Mouse (Mus musculus) myocyte (in vitro differentiated cells): Measurements from ENCODE around the gene 3110082I17Rik. TPM values are rescaled to one million over a fixed set of nuclear protein-coding genes. Genes with fewer than 3 reads are reported as not detected.

ENCODE experiments used
- H3K27me3 ChIP-seq: one replicate; pipeline ENCODE4 v1.6.1; 2011; ENCODE audit not compliant: control insufficient read depth, insufficient read depth, insufficient read length
- H3K36me3 ChIP-seq: one replicate; pipeline ENCODE4 v1.6.1; 2011; ENCODE audit not compliant: control insufficient read depth, insufficient read depth
- H3K4me2 ChIP-seq: one replicate; pipeline ENCODE4 v1.6.1; 2011; ENCODE audit warnings: low read depth, control low read depth
- H3K4me3 ChIP-seq: one replicate; pipeline ENCODE4 v1.5.1; 2011; ENCODE audit warnings: mild to moderate bottlenecking, control low read depth, moderate library complexity
- H3K79me2 ChIP-seq: one replicate; pipeline ENCODE4 v1.6.1; 2011; ENCODE audit not compliant: control insufficient read depth, insufficient read depth
- H3ac ChIP-seq: one replicate; pipeline ENCODE4 v1.6.1; 2011; ENCODE audit not compliant: control insufficient read depth, insufficient read length
- CEBPB ChIP-seq: IDR thresholded peaks from 2 replicates; pipeline ENCODE4 v1.6.1; 2011; ENCODE audit warnings: mild to moderate bottlenecking, moderate library complexity; ENCODE audit not compliant: poor library complexity, insufficient read depth, severe bottlenecking
- E2F4 ChIP-seq: IDR thresholded peaks from one replicate; pipeline ENCODE4 v1.6.1; 2011; ENCODE audit warnings: mild to moderate bottlenecking, control low read depth, moderate library complexity; ENCODE audit not compliant: insufficient read depth
- MAX ChIP-seq: IDR thresholded peaks from one replicate; pipeline ENCODE4 v1.6.1; 2011; ENCODE audit warnings: low read depth, mild to moderate bottlenecking, control low read depth
- MYOD1 ChIP-seq, 3 experiments: IDR thresholded peaks; one replicate each; pipeline ENCODE4 v1.6.1; 2011; ENCODE audit warnings: control low read depth in 2 of 3, low read depth in 2 of 3, mild to moderate bottlenecking in 2 of 3, moderate library complexity in 1 of 3; ENCODE audit not compliant: insufficient read length in 2 of 3, control insufficient read depth in 1 of 3
- MYOG ChIP-seq, 3 experiments: IDR thresholded peaks; one replicate each; pipeline ENCODE4 v1.6.1; 2011; ENCODE audit warnings: control low read depth in 2 of 3, low read depth in 2 of 3, mild to moderate bottlenecking in 2 of 3; ENCODE audit not compliant: insufficient read length in 2 of 3, control insufficient read depth in 1 of 3, insufficient read depth in 1 of 3
- POLR2A ChIP-seq: IDR thresholded peaks from one replicate; pipeline ENCODE4 v1.6.1; 2011; ENCODE audit warnings: low read depth, mild to moderate bottlenecking, control low read depth, moderate library complexity; ENCODE audit not compliant: insufficient read length
- POLR2AphosphoS2 ChIP-seq: IDR thresholded peaks from one replicate; pipeline ENCODE4 v1.6.1; 2011; ENCODE audit warnings: low read depth, control low read depth; ENCODE audit not compliant: insufficient read length
- REST ChIP-seq: IDR thresholded peaks from one replicate; pipeline ENCODE4 v1.6.1; 2011; ENCODE audit warnings: mild to moderate bottlenecking, control low read depth, moderate library complexity; ENCODE audit not compliant: insufficient read depth, insufficient read length
- SRF ChIP-seq: IDR thresholded peaks from one replicate; pipeline ENCODE4 v1.6.1; 2011; ENCODE audit warnings: low read depth; ENCODE audit not compliant: control insufficient read depth, insufficient read length
- TCF12 ChIP-seq: IDR thresholded peaks from one replicate; pipeline ENCODE4 v1.6.1; 2011; ENCODE audit warnings: mild to moderate bottlenecking, control low read depth; ENCODE audit not compliant: poor library complexity, insufficient read depth, severe bottlenecking
- TCF3 ChIP-seq: IDR thresholded peaks from one replicate; pipeline ENCODE4 v1.6.1; 2011; ENCODE audit warnings: low read depth, control low read depth; ENCODE audit not compliant: insufficient read length
- USF1 ChIP-seq: IDR thresholded peaks from one replicate; pipeline ENCODE4 v1.6.1; 2011; ENCODE audit warnings: low read depth, mild to moderate bottlenecking, control low read depth, moderate library complexity
- polyA plus RNA-seq: library from polyadenylated mRNA; unstranded; fragments of >200 nt; fragmentation: generic; extraction: Trizol; gene quantifications from one replicate; pipeline ENCODE4 v1.2.1, GENCODE M21; 2012; ENCODE audit warnings: missing spikeins

The 3110082I17Rik gene
- polyA plus RNA-seq, 1 experiment = 16.4 TPM

- no peaks in the 10 kb centered on the region for H3K36me3 ChIP-seq
- no peaks in the 10 kb centered on the region for H3K79me2 ChIP-seq
- TF ChIP-seq REST (no peak), MAX (no peak), POLR2A (no peak), TCF12 (no peak), USF1 (no peak), TCF3 (no peak), CEBPB (no peak), POLR2AphosphoS2 (no peak), MYOG (IDR thresholded peaks at IDR 0.05; ENCODE audit: control insufficient read depth in 1 of 3, insufficient read depth in 1 of 3, insufficient read length in 2 of 3, low read depth in 2 of 3) (no peak), SRF (no peak), E2F4 (no peak), MYOD1 (IDR thresholded peaks at IDR 0.05; ENCODE audit: control insufficient read depth in 1 of 3, insufficient read length in 2 of 3, low read depth in 2 of 3) (no peak)
- H3K4me3 ChIP-seq = no peak overlapping the region
- no peak overlapping the region for H3ac ChIP-seq
- H3K27me3 ChIP-seq = no peaks in the 10 kb centered on the region
- H3K4me2 ChIP-seq = no peak overlapping the region
Measured at GRCm38 (mm10) chr5:139373126-139373525, 87.2 kb downstream of the 3110082I17Rik start.

GRCm38 (mm10) chr5:139371631-139372401 is 88.5 kb downstream of the 3110082I17Rik start:
- peak overlapping the region; percentile 33 for H3K4me3 ChIP-seq
- peak; percentile 100 for TF ChIP-seq POLR2A
- no peak for TF ChIP-seq TCF12
- TF ChIP-seq REST = no peak
- TF ChIP-seq USF1 = peak; percentile 85
- peak in 1 of 3 experiments; percentile 46 for TF ChIP-seq MYOD1 (IDR thresholded peaks at IDR 0.05; ENCODE audit: control insufficient read depth in 1 of 3, insufficient read length in 2 of 3, low read depth in 2 of 3)
- TF ChIP-seq MAX = no peak
- TF ChIP-seq MYOG (IDR thresholded peaks at IDR 0.05; ENCODE audit: control insufficient read depth in 1 of 3, insufficient read depth in 1 of 3, insufficient read length in 2 of 3, low read depth in 2 of 3) = peak in 1 of 3 experiments; percentile 60
- TF ChIP-seq E2F4 = peak; percentile 13
- TF ChIP-seq POLR2AphosphoS2 = peak; percentile 100
- peak overlapping the region; percentile 87 for H3K4me2 ChIP-seq

GRCm38 (mm10) chr5:139371118-139371517 is 89.2 kb downstream of the 3110082I17Rik start:
- Histone ChIP-seq H3K27me3 (no peaks in the 10 kb centered on the region), H3K36me3 (no peaks in the 10 kb centered on the region), H3K4me2 (peak overlapping the region; percentile 87), H3K4me3 (peak overlapping the region; percentile 33), H3K79me2 (no peaks in the 10 kb centered on the region), H3ac (no peak overlapping the region)
- TF ChIP-seq POLR2AphosphoS2 (no peak), POLR2A (no peak), MAX (no peak), TCF12 (no peak), SRF (no peak), REST (no peak), MYOG (IDR thresholded peaks at IDR 0.05; ENCODE audit: control insufficient read depth in 1 of 3, insufficient read depth in 1 of 3, insufficient read length in 2 of 3, low read depth in 2 of 3) (no peak), USF1 (no peak), TCF3 (no peak), MYOD1 (IDR thresholded peaks at IDR 0.05; ENCODE audit: control insufficient read depth in 1 of 3, insufficient read length in 2 of 3, low read depth in 2 of 3) (no peak), E2F4 (no peak), CEBPB (no peak)

More at GRCm38 (mm10) chr5:139371631-139372401, 88.5 kb downstream of the 3110082I17Rik start:
- Histone ChIP-seq H3K79me2 (no peaks in the 10 kb centered on the region), H3K27me3 (no peaks in the 10 kb centered on the region), H3K36me3 (no peaks in the 10 kb centered on the region), H3ac (peak overlapping the region; percentile 83)

- no peak overlapping the region for H3K4me3 ChIP-seq
- H3ac ChIP-seq = no peak overlapping the region
Measured at GRCm38 (mm10) chr5:139370336-139370735, 90.0 kb downstream of the 3110082I17Rik start.

GRCm38 (mm10) chr5:139368638-139369320 is 91.5 kb downstream of the 3110082I17Rik start:
- H3K36me3 ChIP-seq = no peaks in the 10 kb centered on the region
- peak overlapping the region; percentile 6 for H3K4me2 ChIP-seq
- no peak overlapping the region for H3ac ChIP-seq
- no peaks in the 10 kb centered on the region for H3K79me2 ChIP-seq
- TF ChIP-seq MYOG (IDR thresholded peaks at IDR 0.05; ENCODE audit: control insufficient read depth in 1 of 3, insufficient read depth in 1 of 3, insufficient read length in 2 of 3, low read depth in 2 of 3) (peak; percentile 17 to 97 (median 89)), E2F4 (no peak), POLR2AphosphoS2 (no peak), TCF3 (peak; percentile 70), USF1 (peak; percentile 58), REST (no peak), POLR2A (no peak), SRF (no peak), MAX (no peak), CEBPB (no peak), TCF12 (peak; percentile 77), MYOD1 (IDR thresholded peaks at IDR 0.05; ENCODE audit: control insufficient read depth in 1 of 3, insufficient read length in 2 of 3, low read depth in 2 of 3) (peak; percentile 59 to 99 (median 97))
- H3K4me3 ChIP-seq = no peak overlapping the region
- H3K27me3 ChIP-seq = no peaks in the 10 kb centered on the region

More at GRCm38 (mm10) chr5:139370336-139370735, 90.0 kb downstream of the 3110082I17Rik start:
- TF ChIP-seq E2F4 (no peak), TCF12 (no peak), TCF3 (no peak)
- Histone ChIP-seq H3K36me3 (no peaks in the 10 kb centered on the region), H3K27me3 (no peaks in the 10 kb centered on the region), H3K79me2 (no peaks in the 10 kb centered on the region), H3K4me2 (peak overlapping the region; percentile 87)
